Mouse (Mus musculus) liver, adult 2 months (tissue): Measurements from ENCODE around the gene Hoxd12. TPM values are rescaled to one million over a fixed set of nuclear protein-coding genes. Genes with fewer than 3 reads are reported as not detected.

Experiments
- DNase-seq: peaks from one replicate; pipeline ENCODE4 v3.0.0-alpha.2; 2011; ENCODE audit warnings: low read depth, low spot score; ENCODE audit errors: extremely low read depth
- H3K27ac ChIP-seq: fragments of 200-500 bp; replicated peaks from 2 replicates; pipeline ENCODE4 v1.5.1; 2012; ENCODE audit warnings: low read depth, mild to moderate bottlenecking, control low read depth, inconsistent platforms, low read length; ENCODE audit not compliant: insufficient read depth
- H3K27me3 ChIP-seq: fragments of 200-500 bp; 2 replicates; pipeline ENCODE4 v1.6.1; 2012; ENCODE audit warnings: mild to moderate bottlenecking, moderate library complexity, low read length, inconsistent platforms; ENCODE audit not compliant: control insufficient read depth, insufficient read depth
- H3K36me3 ChIP-seq: fragments of 200-500 bp; 2 replicates; pipeline ENCODE4 v1.6.1; 2012; ENCODE audit warnings: low read length, inconsistent platforms; ENCODE audit not compliant: control insufficient read depth, insufficient read depth
- H3K4me1 ChIP-seq: fragments of 200-500 bp; 2 replicates; pipeline ENCODE4 v1.6.1; 2011; ENCODE audit warnings: low read length; ENCODE audit not compliant: control insufficient read depth, insufficient read depth
- H3K4me3 ChIP-seq: fragments of 200-500 bp; 2 replicates; pipeline ENCODE4 v1.5.1; 2011; ENCODE audit warnings: low read depth, mild to moderate bottlenecking, control low read depth, low read length, moderate library complexity; ENCODE audit not compliant: insufficient read depth
- H3K79me2 ChIP-seq: fragments of 200-500 bp; 2 replicates; pipeline ENCODE4 v1.6.1; 2012; ENCODE audit warnings: inconsistent platforms, mild to moderate bottlenecking, low read length, moderate library complexity; ENCODE audit not compliant: control insufficient read depth, insufficient read depth
- H3K9ac ChIP-seq: fragments of 200-500 bp; 2 replicates; pipeline ENCODE4 v1.6.1; 2012; ENCODE audit warnings: low read depth, mild to moderate bottlenecking, control low read depth, inconsistent platforms, low read length
- CTCF ChIP-seq: fragments of 200-500 bp; IDR thresholded peaks from 2 replicates; pipeline ENCODE4 v1.5.1; 2011; ENCODE audit warnings: low read depth, low read length, control low read depth
- POLR2A ChIP-seq: fragments of 200-500 bp; IDR thresholded peaks from 2 replicates; pipeline ENCODE4 v1.6.1; 2011; ENCODE audit warnings: low read length, control low read depth; ENCODE audit not compliant: insufficient read depth; ENCODE audit errors: extremely low read depth
- WGBS: fragments of 180-500 bp; shearing (Covaris S2); methylation state at CpG from one replicate; pipeline ENCODE4 v1.1.7; 2018; 5-methylcytosine and 5-hydroxymethylcytosine counted together
- polyA plus RNA-seq: library from polyadenylated mRNA; depleted of rRNA; stranded (reverse); fragments of >200 nt; gene quantifications from 2 replicates; pipeline ENCODE4 v1.2.3, GENCODE M21; 2012
- total RNA-seq: library from RNA; depleted of rRNA; stranded (reverse); fragments of >200 nt; gene quantifications from 2 replicates; pipeline ENCODE4 v1.2.3, GENCODE M21; 2014

Gene Hoxd12
- total and polyA plus RNA-seq, 2 experiments, result not detected

- no peak overlapping the region for H3K9ac ChIP-seq
- H3K27ac ChIP-seq, result no peak overlapping the region
- no peaks in the 10 kb centered on the region for H3K36me3 ChIP-seq
- WGBS, result 11% methylated on average over 10 of the region's 10 CpGs
- H3K4me1 ChIP-seq, result no peaks in the 10 kb centered on the region
- H3K27me3 ChIP-seq, result peaks cover 46% of the 10 kb centered on the region
- no peak overlapping the region for H3K4me3 ChIP-seq
- TF ChIP-seq CTCF, result no peak
- no peak for TF ChIP-seq POLR2A
- no peaks in the 10 kb centered on the region for H3K79me2 ChIP-seq
- DNase-seq, result no peak
Measured at GRCm38 (mm10) chr2:74703317-74703716, 28.5 kb downstream of the Hoxd12 start.

- 5% methylated on average over 26 of the region's 26 CpGs for WGBS
- Histone ChIP-seq H3K4me3 (no peak overlapping the region), H3K27me3 (peaks cover 47% of the 10 kb centered on the region), H3K27ac (no peak overlapping the region), H3K4me1 (no peaks in the 10 kb centered on the region), H3K9ac (no peak overlapping the region), H3K36me3 (no peaks in the 10 kb centered on the region), H3K79me2 (no peaks in the 10 kb centered on the region)
- TF ChIP-seq POLR2A (no peak), CTCF (no peak)
- no peak for DNase-seq
Measured at GRCm38 (mm10) chr2:74703720-74704392, 29.0 kb downstream of the Hoxd12 start.

GRCm38 (mm10) chr2:74704393-74704998, 29.7 kb downstream of the Hoxd12 start, which contains the start of gene Hoxd8:
Gene Hoxd8, plus strand, starts transcription at chr2:74704615.
- TF ChIP-seq POLR2A, result no peak
- no peak for TF ChIP-seq CTCF
- no peak within 1 kb of the TSS for H3K27ac ChIP-seq
- no peaks in the 10 kb centered on the region for H3K36me3 ChIP-seq
- no peaks in the 10 kb centered on the region for H3K79me2 ChIP-seq
- WGBS, result 5% methylated on average over 51 of the region's 52 CpGs
- no peak within 1 kb of the TSS for H3K9ac ChIP-seq
- peaks cover 50% of the 10 kb centered on the region for H3K27me3 ChIP-seq
- no peak for DNase-seq
- H3K4me3 ChIP-seq, result peak within 1 kb of the TSS; percentile 23; the same call in 1 of the 2 replicates
- no peaks in the 10 kb centered on the region for H3K4me1 ChIP-seq

- H3K27ac ChIP-seq, result no peak overlapping the region
- no peak for DNase-seq
- no peak overlapping the region for H3K9ac ChIP-seq
- H3K79me2 ChIP-seq, result no peaks in the 10 kb centered on the region
- TF ChIP-seq POLR2A (no peak), CTCF (no peak)
- H3K4me1 ChIP-seq, result no peaks in the 10 kb centered on the region
- no peaks in the 10 kb centered on the region for H3K36me3 ChIP-seq
- H3K27me3 ChIP-seq, result peaks cover 45% of the 10 kb centered on the region
- peak overlapping the region; percentile 23; the same call in 1 of the 2 replicates for H3K4me3 ChIP-seq
- 3% methylated on average over 66 of the region's 66 CpGs for WGBS
Measured at GRCm38 (mm10) chr2:74704999-74705466, 30.2 kb downstream of the Hoxd12 start.

GRCm38 (mm10) chr2:74705467-74706089, 30.8 kb downstream of the Hoxd12 start:
- Histone ChIP-seq H3K79me2 (no peaks in the 10 kb centered on the region), H3K4me1 (no peaks in the 10 kb centered on the region), H3K4me3 (no peak overlapping the region; the same call in 1 of the 2 replicates), H3K27ac (no peak overlapping the region), H3K9ac (no peak overlapping the region), H3K27me3 (peaks cover 43% of the 10 kb centered on the region), H3K36me3 (no peaks in the 10 kb centered on the region)
- WGBS, result 2% methylated on average over 69 of the region's 85 CpGs
- TF ChIP-seq POLR2A, result no peak
- no peak for TF ChIP-seq CTCF
- no peak for DNase-seq
